Mouse (Mus musculus) adrenal gland, postnatal 14 days (tissue): Measurements from ENCODE around the gene Limch1. TPM values are rescaled to one million over a fixed set of nuclear protein-coding genes. Genes with fewer than 3 reads are reported as not detected.

ENCODE experiments used
- DNase-seq: peaks from one replicate; pipeline ENCODE4 v3.0.0; 2021; ENCODE audit warnings: mixed read lengths
- total RNA-seq: library from RNA; stranded (reverse); gene quantifications from 2 replicates; pipeline ENCODE4 v1.2.3, GENCODE M21; 2021

Gene Limch1
- total RNA-seq, 1 experiment from 2014 or later: 96.8 TPM

DNA sequence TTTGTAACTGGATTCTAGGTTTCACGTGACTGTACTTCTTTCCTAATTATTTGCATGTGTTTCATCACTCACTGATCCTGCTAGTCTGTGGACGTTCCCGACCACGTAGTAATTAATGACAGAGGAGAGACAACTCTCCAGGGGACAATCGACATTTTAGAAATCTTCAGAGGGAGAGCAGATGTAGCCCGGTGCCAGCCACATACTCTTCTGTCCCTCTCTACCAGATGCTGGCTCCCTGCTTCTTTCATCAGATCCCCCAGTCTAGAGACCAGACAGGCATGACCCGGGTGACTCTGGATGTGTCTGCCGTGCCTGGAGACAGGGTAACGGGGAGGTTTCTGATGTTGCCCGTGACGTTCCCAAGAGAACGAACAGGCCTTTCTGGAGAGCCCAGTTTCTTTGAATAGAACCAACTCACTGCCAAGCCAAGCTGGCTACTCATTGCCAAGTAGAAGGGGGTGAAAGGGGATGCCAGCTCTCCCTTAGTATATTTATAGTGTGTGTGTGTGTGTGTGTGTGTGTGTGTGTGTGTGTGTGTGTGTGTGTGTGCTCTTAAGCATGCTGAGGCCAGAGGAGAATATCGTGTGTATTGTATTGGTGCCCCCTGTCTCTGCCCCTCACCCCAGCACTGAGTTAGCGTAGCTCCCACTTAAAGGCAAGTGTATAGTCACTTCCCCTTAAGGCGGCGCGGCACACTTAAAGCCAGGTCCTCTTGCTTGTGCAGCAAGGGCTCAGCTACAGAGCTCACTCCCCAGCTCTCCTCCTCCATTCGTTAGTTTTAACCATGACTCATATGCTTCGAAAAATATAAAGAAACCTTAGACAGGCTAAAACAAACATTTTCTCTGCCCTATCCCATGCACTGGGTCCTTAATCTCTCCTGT, 233.9 kb downstream of the Limch1 start:
- DNase-seq: peak; percentile 51

- DNase-seq: no peak
Measured at GRCm38 (mm10) chr5:66980862-66981261, 235.2 kb downstream of the Limch1 start.

- DNase-seq: no peak
Measured at GRCm38 (mm10) chr5:66983104-66983503, 237.5 kb downstream of the Limch1 start.

- DNase-seq: peak; percentile 50
Measured at GRCm38 (mm10) chr5:66988926-66989325, 243.3 kb downstream of the Limch1 start.

GRCm38 (mm10) chr5:66989531-66989930, 243.9 kb downstream of the Limch1 start:
- DNase-seq: no peak

- DNase-seq: no peak
Measured at GRCm38 (mm10) chr5:66992401-66992800, 246.8 kb downstream of the Limch1 start.

- DNase-seq: no peak
Measured at GRCm38 (mm10) chr5:66993076-66993475, 247.4 kb downstream of the Limch1 start.

DNA sequence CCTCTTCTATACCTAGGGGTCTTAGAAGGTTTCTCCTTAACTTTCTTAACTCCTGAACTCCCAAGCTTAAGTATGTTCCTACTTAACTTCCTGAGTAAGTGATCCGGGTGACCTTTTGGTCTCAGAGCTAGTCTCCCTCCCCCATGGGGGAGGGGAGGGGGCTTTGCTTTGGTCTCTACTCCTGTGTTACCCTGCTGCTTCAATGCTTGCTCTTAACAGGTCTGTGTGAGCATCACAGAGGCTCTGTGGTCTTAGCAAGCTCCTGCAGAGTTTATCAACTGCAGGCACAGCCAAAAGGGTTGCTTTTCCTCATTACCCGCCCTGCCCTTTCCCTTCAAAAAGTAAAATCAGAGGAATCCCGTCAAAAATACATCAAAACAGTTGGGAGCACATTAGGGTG, 250.5 kb downstream of the Limch1 start:
- DNase-seq: no peak

DNA sequence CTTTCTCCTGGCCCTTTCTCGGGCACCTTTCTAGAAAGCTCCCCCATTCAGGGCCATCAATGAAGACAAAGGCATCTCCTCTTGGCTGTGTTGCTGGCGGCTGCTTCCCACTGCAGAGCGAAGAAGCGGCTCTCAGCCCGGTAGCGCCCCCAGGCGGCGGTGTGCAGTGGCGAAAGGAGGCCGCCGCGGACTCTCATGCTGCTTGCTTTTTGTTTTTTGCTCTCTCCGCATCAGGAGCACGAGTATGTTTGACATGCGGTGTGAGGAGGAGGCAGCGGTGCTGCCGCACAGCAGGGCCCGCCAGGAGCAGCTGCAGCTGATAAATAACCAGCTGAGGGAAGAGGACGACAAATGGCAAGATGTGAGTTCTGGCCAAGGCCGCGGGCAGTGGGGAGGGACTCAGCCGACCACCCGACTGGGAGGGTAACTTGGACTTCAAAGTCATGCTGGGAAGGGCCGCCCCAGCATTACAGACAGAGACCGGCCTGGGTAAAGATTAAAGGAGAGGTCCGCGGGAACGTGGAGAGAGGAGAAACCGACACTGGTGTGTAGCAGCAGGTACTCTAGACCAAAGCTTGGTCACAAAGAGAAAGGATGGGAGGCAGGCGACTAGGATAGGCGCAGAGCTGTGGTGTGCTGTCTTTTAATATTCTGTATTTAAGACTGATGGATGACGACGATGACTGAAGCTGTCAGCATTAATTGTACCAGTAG, 251.4 kb downstream of the Limch1 start:
- peak; percentile 91 for DNase-seq

DNA sequence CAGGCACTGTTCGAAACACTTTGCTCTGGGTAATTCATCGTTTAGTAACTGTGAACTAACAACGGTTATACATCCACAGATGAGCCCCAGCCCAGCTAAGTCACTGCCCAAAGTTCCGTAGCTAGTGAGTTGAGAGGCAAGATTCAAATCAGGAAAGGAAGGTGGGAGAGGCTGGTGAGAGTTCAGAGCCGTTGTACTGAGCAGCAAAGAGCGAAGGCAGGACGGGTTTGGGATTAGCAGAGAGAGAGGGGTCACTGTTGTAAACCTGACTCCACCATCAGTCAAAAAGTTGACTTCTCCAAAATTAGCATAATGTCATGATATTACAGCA, 251.9 kb downstream of the Limch1 start:
- no peak for DNase-seq

- DNase-seq: no peak
Measured at GRCm38 (mm10) chr5:66998341-66998740, 252.7 kb downstream of the Limch1 start.

DNA sequence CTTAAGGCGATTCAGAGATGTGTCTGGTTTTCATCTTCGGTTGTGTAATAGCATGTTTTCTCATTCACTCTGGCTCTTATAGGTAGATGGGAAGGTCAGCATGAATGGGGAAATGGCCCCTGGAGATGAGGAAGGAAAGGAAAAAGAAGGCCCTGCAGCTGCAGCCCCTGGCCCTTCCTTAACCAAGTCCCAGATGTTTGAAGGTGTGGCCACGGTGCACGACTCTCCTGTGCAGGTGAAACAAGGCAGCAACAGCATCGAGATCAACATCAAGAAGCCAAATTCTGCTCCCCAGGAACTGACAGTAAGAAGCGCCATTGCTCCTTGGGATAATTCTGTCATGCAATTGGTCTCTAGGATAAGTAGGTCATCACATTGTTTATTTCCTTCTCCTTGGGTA, 256.7 kb downstream of the Limch1 start:
- DNase-seq: no peak

DNA sequence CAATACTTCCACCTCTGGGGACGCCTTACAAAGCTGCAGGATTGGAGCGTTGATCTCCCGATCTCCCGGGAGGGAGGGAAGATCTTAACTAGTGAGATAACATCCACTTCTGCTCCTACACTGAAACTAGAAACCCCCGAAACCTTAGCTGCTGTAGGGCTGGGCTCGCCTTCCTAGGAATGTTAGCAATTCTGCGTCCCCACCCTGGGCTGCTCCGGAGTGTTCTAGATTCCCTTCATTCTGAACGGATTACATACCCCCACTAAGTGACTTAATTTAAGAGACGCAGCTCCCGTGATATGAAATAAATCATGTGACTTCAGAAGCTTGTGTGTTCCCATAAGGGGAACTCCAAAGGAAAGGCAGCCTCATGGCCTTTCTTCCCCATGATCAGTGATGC, 259.0 kb downstream of the Limch1 start:
- DNase-seq: no peak

DNA sequence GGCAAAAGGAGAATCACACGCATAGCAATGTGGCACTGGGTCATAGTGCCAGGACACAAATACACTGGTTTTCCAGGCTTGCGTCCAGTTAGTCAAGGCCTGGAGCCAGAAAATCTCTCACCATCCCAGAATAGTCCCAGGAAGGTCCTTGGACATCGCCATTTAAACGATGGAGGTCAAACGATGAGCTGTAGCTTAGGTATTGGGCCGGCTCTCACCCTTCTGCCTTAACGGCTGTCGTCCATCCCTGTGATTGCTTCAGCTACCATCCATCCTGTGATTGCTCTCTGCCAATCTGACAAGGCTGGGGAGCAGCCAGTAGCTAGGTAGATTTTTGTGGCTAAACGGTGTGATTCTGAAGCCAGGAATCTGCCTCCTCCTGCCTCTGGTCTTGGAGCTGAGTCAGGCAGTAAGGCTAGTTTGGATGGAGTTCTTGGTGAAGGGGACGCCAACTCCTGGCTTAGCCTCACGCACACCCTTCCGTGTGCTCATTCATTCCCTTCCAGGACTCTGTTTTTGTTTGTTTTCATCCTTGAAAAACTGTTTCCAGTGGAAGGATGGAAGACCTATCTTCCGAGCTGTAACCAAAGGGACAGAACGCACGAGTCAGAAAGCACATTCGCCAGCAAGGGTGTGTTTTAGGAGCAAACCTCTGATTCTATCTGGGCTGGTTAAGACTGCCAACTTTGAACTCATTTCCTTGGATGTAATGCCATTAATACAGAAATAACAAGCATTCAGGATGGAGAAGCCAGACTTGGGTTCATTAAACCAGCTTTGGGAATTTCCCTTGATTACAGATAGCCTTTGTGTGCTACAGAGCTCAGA, 265.6 kb downstream of the Limch1 start:
- peak; percentile 82 for DNase-seq

- no peak for DNase-seq
Measured at GRCm38 (mm10) chr5:67011985-67012384, 266.4 kb downstream of the Limch1 start.

DNA sequence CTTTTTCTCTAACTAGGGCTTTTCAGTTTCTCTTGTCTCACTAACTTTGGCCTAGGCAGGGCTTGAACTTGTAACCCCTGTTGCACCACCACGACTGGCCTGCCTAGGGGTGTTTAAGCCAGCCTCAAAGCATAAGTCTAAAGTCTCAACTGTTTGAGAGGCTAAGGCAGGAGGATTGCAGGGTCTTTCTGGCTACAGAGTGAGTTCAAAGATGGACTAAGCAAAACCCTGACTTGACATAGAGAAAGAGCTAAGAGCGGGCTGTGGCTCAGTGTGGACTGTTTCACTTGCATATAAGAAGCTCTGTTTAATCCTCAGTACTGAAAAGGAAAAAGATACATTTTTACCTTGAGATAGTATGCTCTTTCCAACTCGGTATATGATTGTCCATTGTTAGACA, 268.3 kb downstream of the Limch1 start:
- DNase-seq: no peak

GRCm38 (mm10) chr5:67016450-67016849, 270.8 kb downstream of the Limch1 start:
- DNase-seq: peak; percentile 83

GRCm38 (mm10) chr5:67024459-67025050, 278.9 kb downstream of the Limch1 start:
- DNase-seq: no peak

- DNase-seq: peak; percentile 21
Measured at GRCm38 (mm10) chr5:67025095-67025494, 279.5 kb downstream of the Limch1 start.

- DNase-seq: no peak
Measured at GRCm38 (mm10) chr5:67025581-67025980, 280.0 kb downstream of the Limch1 start.

DNA sequence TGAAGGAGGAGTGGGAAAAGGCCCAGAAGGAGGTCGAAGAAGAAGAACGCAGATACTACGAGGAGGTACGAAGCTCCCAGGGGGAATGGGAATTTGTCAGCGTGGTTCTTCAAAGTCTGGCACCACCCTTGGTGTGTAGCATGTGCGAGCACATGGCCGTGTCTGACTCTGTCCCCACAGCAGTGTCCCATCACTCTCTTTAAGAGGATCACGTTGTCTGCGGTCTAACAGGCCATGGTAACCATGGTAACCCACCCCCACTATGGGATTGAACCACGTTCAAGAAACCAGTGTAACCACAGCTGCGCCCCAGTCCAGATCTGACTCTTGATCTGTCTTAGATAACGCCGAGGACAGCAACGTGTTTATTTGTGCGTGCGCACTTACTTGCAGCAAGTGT, 283.2 kb downstream of the Limch1 start:
- no peak for DNase-seq

- no peak for DNase-seq
Measured at GRCm38 (mm10) chr5:67029946-67030345, 284.3 kb downstream of the Limch1 start.
